Mouse (Mus musculus): Measurements from ENCODE around the gene Magi2. TPM values are rescaled to one million over a fixed set of nuclear protein-coding genes. Genes with fewer than 3 reads are reported as not detected.

Gene Magi2
- polyA plus RNA-seq, 1 experiment from 2014 or later, result 3.8 TPM

DNA sequence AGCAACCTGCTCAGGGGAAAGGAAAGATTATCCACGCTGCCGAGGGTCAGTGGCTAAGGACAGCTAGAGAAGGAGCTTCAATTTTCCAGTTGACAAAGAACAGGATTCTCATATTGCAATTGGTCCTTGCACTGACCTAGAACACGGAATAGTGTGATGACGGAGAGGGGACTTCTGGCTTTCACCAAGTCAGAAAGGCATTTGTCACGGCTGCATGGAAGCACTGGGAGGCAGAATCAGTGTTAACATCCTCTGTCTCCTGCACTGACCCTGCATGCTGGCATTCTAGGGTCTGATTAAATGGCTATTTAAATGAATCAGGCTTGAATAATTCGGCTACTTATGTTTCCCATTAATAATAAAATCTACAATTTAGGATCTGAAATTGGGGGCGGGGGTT is 1455.4 kb downstream of the Magi2 start:
- Histone ChIP-seq H3K4me3 (ENCODE audit: low read depth, low read length) (no peak overlapping the region), H3K9ac (ENCODE audit: low read depth, low read length) (no peak overlapping the region), H3K9me3 (ENCODE audit: control insufficient read depth, low read length) (no peaks in the 10 kb centered on the region), H3K27ac (replicated peaks; ENCODE audit: low read depth, low read length) (no peak overlapping the region), H3K4me2 (ENCODE audit: low read depth, low read length) (no peak overlapping the region), H3K27me3 (replicated peaks; ENCODE audit: control insufficient read depth, insufficient read depth, low read length) (no peaks in the 10 kb centered on the region), H3K36me3 (ENCODE audit: control insufficient read depth, insufficient read depth, low read length) (no peaks in the 10 kb centered on the region), H3K4me1 (ENCODE audit: control insufficient read depth, insufficient read depth, low read length) (no peaks in the 10 kb centered on the region)
- whole genome bisulfite sequencing, result 48% methylated on average over 7 of the region's 7 CpGs
- DNase-seq (ENCODE audit: low spot score) (no peak), ATAC-seq (ENCODE audit: low read depth) (no peak)

DNA sequence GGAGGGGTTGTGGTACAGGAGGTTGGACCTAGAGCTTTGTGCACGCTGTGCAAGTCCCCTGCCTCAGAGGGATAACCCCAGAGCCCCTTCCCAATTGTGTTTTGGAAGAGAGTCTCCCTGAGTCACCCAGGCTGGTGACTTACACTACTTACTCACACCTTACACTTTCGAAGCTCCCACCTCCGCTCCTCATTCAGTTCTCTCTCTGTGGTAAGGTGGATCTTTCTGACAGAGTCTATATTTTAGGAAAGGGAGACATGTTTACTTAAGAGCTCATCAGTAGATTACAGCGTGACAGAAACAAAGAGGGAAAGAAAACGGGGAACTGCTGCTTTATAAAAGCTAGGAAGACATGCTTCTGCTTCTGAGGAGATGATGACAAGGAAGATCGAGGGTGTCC is 1457.3 kb downstream of the Magi2 start:
- H3K4me2 ChIP-seq (ENCODE audit: low read depth, low read length), result no peak overlapping the region
- no peak overlapping the region for H3K27ac ChIP-seq (replicated peaks; ENCODE audit: low read depth, low read length)
- ATAC-seq (ENCODE audit: low read depth) (no peak), DNase-seq (ENCODE audit: low spot score) (no peak)
- no peaks in the 10 kb centered on the region for H3K36me3 ChIP-seq (ENCODE audit: control insufficient read depth, insufficient read depth, low read length)
- H3K27me3 ChIP-seq (replicated peaks; ENCODE audit: control insufficient read depth, insufficient read depth, low read length), result no peaks in the 10 kb centered on the region
- H3K4me3 ChIP-seq (ENCODE audit: low read depth, low read length), result no peak overlapping the region
- H3K9me3 ChIP-seq (ENCODE audit: control insufficient read depth, low read length), result no peaks in the 10 kb centered on the region
- no peaks in the 10 kb centered on the region for H3K4me1 ChIP-seq (ENCODE audit: control insufficient read depth, insufficient read depth, low read length)
- H3K9ac ChIP-seq (ENCODE audit: low read depth, low read length), result no peak overlapping the region
- 73% methylated on average over 6 of the region's 6 CpGs for WGBS

DNA sequence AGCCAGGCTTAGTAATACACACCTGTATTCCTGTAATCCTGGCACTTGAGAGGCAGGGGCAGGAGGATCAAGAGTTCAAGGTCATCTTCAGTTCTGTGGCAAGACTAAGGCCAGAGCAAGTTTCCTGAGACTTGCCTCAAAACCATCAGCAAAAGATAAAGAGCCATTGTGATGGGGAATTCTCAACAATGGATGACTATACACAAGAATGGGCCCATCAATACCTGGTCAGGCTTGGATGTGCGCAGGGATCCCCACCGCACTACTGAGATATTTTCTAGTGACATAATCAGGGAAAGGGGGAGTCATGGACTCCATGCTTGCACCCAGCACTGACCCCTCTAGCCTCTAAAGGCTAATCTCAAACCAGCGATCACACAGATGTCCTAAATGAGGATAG is 1465.4 kb downstream of the Magi2 start:
- H3K27me3 ChIP-seq (replicated peaks; ENCODE audit: control insufficient read depth, insufficient read depth, low read length), result no peaks in the 10 kb centered on the region
- no peaks in the 10 kb centered on the region for H3K36me3 ChIP-seq (ENCODE audit: control insufficient read depth, insufficient read depth, low read length)
- H3K4me1 ChIP-seq (ENCODE audit: control insufficient read depth, insufficient read depth, low read length), result no peaks in the 10 kb centered on the region
- 90% methylated on average over 3 of the region's 3 CpGs for WGBS
- no peak overlapping the region for H3K27ac ChIP-seq (replicated peaks; ENCODE audit: low read depth, low read length)
- H3K9ac ChIP-seq (ENCODE audit: low read depth, low read length), result no peak overlapping the region
- ATAC-seq (ENCODE audit: low read depth), result no peak
- no peak overlapping the region for H3K4me3 ChIP-seq (ENCODE audit: low read depth, low read length)
- H3K9me3 ChIP-seq (ENCODE audit: control insufficient read depth, low read length), result 0 out of 2 replicates have a peak, but pooled peaks cover 9% of the 10 kb centered on the region
- no peak for DNase-seq (ENCODE audit: low spot score)
- no peak overlapping the region for H3K4me2 ChIP-seq (ENCODE audit: low read depth, low read length)

DNA sequence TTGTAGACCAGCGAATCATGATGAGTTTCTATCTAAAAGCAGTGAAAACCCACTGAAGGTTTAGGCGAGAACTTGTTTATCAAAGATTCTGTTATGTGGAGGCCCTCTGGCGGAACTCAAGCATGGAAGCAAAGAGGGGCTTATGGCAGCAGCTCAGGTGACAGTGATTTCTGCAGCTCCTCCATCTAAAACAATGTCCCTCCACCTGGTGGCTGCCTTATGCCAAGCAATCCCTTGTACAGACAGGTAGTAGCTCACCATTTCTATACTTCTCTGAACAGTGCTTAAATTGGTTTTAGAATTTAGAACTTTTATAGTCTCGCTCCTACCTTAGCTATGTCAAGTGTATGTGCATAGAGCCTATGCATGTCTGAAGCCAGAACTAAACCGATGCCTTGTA is 1472.3 kb downstream of the Magi2 start:
- H3K4me2 ChIP-seq (ENCODE audit: low read depth, low read length), result no peak overlapping the region
- no peak overlapping the region for H3K9ac ChIP-seq (ENCODE audit: low read depth, low read length)
- H3K27ac ChIP-seq (replicated peaks; ENCODE audit: low read depth, low read length), result no peak overlapping the region
- no peaks in the 10 kb centered on the region for H3K9me3 ChIP-seq (ENCODE audit: control insufficient read depth, low read length)
- H3K4me3 ChIP-seq (ENCODE audit: low read depth, low read length), result no peak overlapping the region
- H3K36me3 ChIP-seq (ENCODE audit: control insufficient read depth, insufficient read depth, low read length), result no peaks in the 10 kb centered on the region
- H3K4me1 ChIP-seq (ENCODE audit: control insufficient read depth, insufficient read depth, low read length), result peaks cover 4% of the 10 kb centered on the region; the same call in 1 of the 2 replicates
- H3K27me3 ChIP-seq (replicated peaks; ENCODE audit: control insufficient read depth, insufficient read depth, low read length), result no peaks in the 10 kb centered on the region
- WGBS, result 87% methylated on average over 5 of the region's 5 CpGs
- DNase-seq (ENCODE audit: low spot score), result no peak
- no peak for ATAC-seq (ENCODE audit: low read depth)

DNA sequence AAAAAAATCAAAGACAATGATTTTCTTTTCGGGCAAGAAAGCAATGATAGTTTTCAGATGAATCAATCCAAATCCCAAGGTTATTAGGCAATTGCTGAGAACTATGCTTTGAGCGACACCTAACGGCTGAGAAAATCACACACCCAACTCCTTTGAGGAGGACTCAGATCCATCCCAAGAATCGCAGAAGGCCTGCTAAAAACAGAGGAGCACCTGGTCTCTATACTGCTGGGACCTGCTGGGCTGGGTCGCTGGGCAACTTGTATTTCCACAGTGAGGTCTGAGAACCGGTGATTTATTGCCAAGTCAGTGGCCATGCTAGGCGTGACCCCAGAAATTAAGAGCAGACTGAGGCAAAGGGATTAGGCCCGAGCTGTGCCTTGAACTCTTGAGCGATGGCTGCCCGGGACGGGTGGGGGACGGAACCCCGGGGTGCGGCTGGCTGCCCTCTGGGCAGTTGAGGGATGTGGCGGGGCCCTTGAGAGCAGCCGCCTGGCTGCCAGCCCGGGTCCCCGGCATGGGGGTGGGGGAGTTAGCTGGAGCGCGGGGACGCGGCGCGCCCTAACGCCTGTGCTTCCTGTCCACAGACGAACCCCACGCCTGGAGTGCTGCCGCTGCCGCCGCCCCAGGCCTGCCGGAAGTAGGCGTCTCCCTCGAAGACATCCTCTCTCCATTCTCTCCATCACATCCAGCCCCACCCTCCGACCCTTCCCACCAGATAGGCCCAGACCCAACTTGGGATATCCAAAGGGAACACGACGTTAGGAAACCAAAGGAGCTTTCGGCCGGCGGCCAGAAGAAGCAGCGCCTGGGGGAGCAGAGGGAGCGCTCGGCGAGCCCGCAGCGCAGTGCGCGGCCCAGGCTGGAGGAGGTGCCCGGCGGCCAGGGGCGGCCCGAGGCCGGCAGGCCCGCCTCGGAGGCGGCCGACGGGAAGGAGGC is 1474.9 kb downstream of the Magi2 start:
- Histone ChIP-seq H3K4me2 (ENCODE audit: low read depth, low read length) (peak overlapping the region; percentile 69), H3K9ac (ENCODE audit: low read depth, low read length) (peak overlapping the region; percentile 92), H3K4me1 (ENCODE audit: control insufficient read depth, insufficient read depth, low read length) (peaks cover 4% of the 10 kb centered on the region; the same call in 1 of the 2 replicates), H3K4me3 (ENCODE audit: low read depth, low read length) (peak overlapping the region; percentile 76), H3K9me3 (ENCODE audit: control insufficient read depth, low read length) (no peaks in the 10 kb centered on the region), H3K27me3 (replicated peaks; ENCODE audit: control insufficient read depth, insufficient read depth, low read length) (no peaks in the 10 kb centered on the region), H3K27ac (replicated peaks; ENCODE audit: low read depth, low read length) (peak overlapping the region; percentile 98), H3K36me3 (ENCODE audit: control insufficient read depth, insufficient read depth, low read length) (no peaks in the 10 kb centered on the region)
- peak; percentile 96 for DNase-seq (ENCODE audit: low spot score)
- under 1% methylated on average over 35 of the region's 57 CpGs for WGBS
- peak; percentile 97 for ATAC-seq (ENCODE audit: low read depth)

GRCm38 (mm10) chr5:20702480-20703303 is 1475.9 kb downstream of the Magi2 start:
- DNase-seq (ENCODE audit: low spot score), result peak; percentile 83
- peak; percentile 30 for ATAC-seq (ENCODE audit: low read depth)
- 1% methylated on average over 31 of the region's 57 CpGs for WGBS

GRCm38 (mm10) chr5:20703304-20703700 is 1476.5 kb downstream of the Magi2 start:
- 61% methylated on average over 5 of the region's 5 CpGs for WGBS
- Histone ChIP-seq H3K36me3 (ENCODE audit: control insufficient read depth, insufficient read depth, low read length) (no peaks in the 10 kb centered on the region), H3K4me1 (ENCODE audit: control insufficient read depth, insufficient read depth, low read length) (peaks cover 4% of the 10 kb centered on the region; the same call in 1 of the 2 replicates), H3K27ac (replicated peaks; ENCODE audit: low read depth, low read length) (peak overlapping the region; percentile 98; the same call in 1 of the 2 replicates), H3K9ac (ENCODE audit: low read depth, low read length) (no peak overlapping the region), H3K4me2 (ENCODE audit: low read depth, low read length) (peak overlapping the region; percentile 69), H3K4me3 (ENCODE audit: low read depth, low read length) (peak overlapping the region; percentile 76), H3K9me3 (ENCODE audit: control insufficient read depth, low read length) (no peaks in the 10 kb centered on the region), H3K27me3 (replicated peaks; ENCODE audit: control insufficient read depth, insufficient read depth, low read length) (no peaks in the 10 kb centered on the region)
- DNase-seq (ENCODE audit: low spot score) (no peak), ATAC-seq (ENCODE audit: low read depth) (no peak)

More at GRCm38 (mm10) chr5:20702480-20703303, 1475.9 kb downstream of the Magi2 start:
- Histone ChIP-seq H3K9me3 (ENCODE audit: control insufficient read depth, low read length) (no peaks in the 10 kb centered on the region), H3K36me3 (ENCODE audit: control insufficient read depth, insufficient read depth, low read length) (no peaks in the 10 kb centered on the region), H3K27ac (replicated peaks; ENCODE audit: low read depth, low read length) (peak overlapping the region; percentile 98), H3K4me3 (ENCODE audit: low read depth, low read length) (peak overlapping the region; percentile 76), H3K4me2 (ENCODE audit: low read depth, low read length) (peak overlapping the region; percentile 69), H3K27me3 (replicated peaks; ENCODE audit: control insufficient read depth, insufficient read depth, low read length) (no peaks in the 10 kb centered on the region), H3K4me1 (ENCODE audit: control insufficient read depth, insufficient read depth, low read length) (peaks cover 4% of the 10 kb centered on the region; the same call in 1 of the 2 replicates), H3K9ac (ENCODE audit: low read depth, low read length) (peak overlapping the region; percentile 92)

GRCm38 (mm10) chr5:20703971-20704575 is 1477.2 kb downstream of the Magi2 start:
- peaks cover 4% of the 10 kb centered on the region; the same call in 1 of the 2 replicates for H3K4me1 ChIP-seq (ENCODE audit: control insufficient read depth, insufficient read depth, low read length)
- H3K4me3 ChIP-seq (ENCODE audit: low read depth, low read length), result no peak overlapping the region
- no peak for DNase-seq (ENCODE audit: low spot score)
- H3K36me3 ChIP-seq (ENCODE audit: control insufficient read depth, insufficient read depth, low read length), result no peaks in the 10 kb centered on the region
- WGBS, result 92% methylated on average over 13 of the region's 13 CpGs
- ATAC-seq (ENCODE audit: low read depth), result no peak
- no peak overlapping the region for H3K9ac ChIP-seq (ENCODE audit: low read depth, low read length)
- no peak overlapping the region for H3K27ac ChIP-seq (replicated peaks; ENCODE audit: low read depth, low read length)
- no peaks in the 10 kb centered on the region for H3K9me3 ChIP-seq (ENCODE audit: control insufficient read depth, low read length)
- H3K27me3 ChIP-seq (replicated peaks; ENCODE audit: control insufficient read depth, insufficient read depth, low read length), result no peaks in the 10 kb centered on the region
- no peak overlapping the region for H3K4me2 ChIP-seq (ENCODE audit: low read depth, low read length)

Measured in embryonic facial prominence, embryonic 14.5 days (tissue).